Comparison of ENCODE assay signal across 25 mouse cellular contexts in the genomic region with DNA sequence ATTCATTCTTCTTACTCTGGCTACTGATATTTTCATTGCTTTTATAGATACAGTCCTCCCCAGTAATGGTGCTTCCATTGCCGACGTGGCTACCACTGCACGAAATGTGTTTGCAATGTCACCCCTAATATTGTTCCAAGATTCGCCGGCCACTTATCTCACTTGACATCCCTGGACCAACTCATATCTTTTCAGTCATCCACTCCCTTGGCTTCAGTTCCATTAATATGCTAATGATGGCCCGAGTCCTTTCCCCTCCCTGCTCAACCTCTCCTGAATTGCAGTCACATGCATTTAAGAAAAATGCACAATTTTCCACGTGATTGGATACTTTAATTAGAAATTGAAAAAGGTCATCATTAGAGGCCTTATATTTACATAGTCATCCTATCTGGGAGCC.
DNase-seq lines count a peak whose midpoint lies in the region; ATAC-seq and TF ChIP-seq lines count a peak whose summit lies in the region.
"Had no signal": no experiment of that assay in that cellular context is flagged by ENCODE, and none has a peak within 500 bp of the region (broad histone marks: within the 10 kb centered on the region; RNA-seq: fewer than 3 reads in every experiment).

No protein-coding gene starts in this region.

- TF ChIP-seq CTCF in midbrain, postnatal 0 days (IDR thresholded peaks at IDR 0.05), result no peak
- no peak for TF ChIP-seq CTCF in brain, embryonic 14.5 days (IDR thresholded peaks at IDR 0.05; ENCODE audit: borderline replicate concordance, extremely low read depth, insufficient read depth, insufficient read length)
- no peak for TF ChIP-seq CTCF in forebrain, postnatal 0 days (IDR thresholded peaks at IDR 0.05; ENCODE audit: low read depth)

- no peaks in the 10 kb centered on the region for H3K4me1 ChIP-seq in hindbrain, embryonic 11.5 days (replicated peaks; ENCODE audit: control insufficient read depth, insufficient read depth, low read length)
- H3K4me1 ChIP-seq in hindbrain, embryonic 14.5 days (replicated peaks; ENCODE audit: control insufficient read depth, insufficient read depth, low read length), result no peaks in the 10 kb centered on the region
- H3K4me1 ChIP-seq in midbrain, embryonic 12.5 days, result no peaks in the 10 kb centered on the region
- no peaks in the 10 kb centered on the region for H3K4me1 ChIP-seq in midbrain, postnatal 0 days (ENCODE audit: insufficient read depth, low read length)
- H3K4me1 ChIP-seq in forebrain, postnatal 0 days (ENCODE audit: insufficient read depth), result no peaks in the 10 kb centered on the region
- H3K4me1 ChIP-seq: forebrain, embryonic 13.5 days; heart, embryonic 12.5 days; heart, embryonic 15.5 days; hindbrain, embryonic 10.5 days had no signal

- H3K27ac ChIP-seq in hindbrain, embryonic 11.5 days (ENCODE audit: low read depth, low read length), result no peak overlapping the region
- H3K27ac ChIP-seq in hindbrain, embryonic 14.5 days, result no peak overlapping the region
- H3K27ac ChIP-seq in midbrain, embryonic 12.5 days (replicated peaks), result no peak overlapping the region
- H3K27ac ChIP-seq in midbrain, postnatal 0 days (ENCODE audit: low read depth, low read length), result no peak overlapping the region
- no peak overlapping the region for H3K27ac ChIP-seq in forebrain, postnatal 0 days (ENCODE audit: low read depth, low read length)
- H3K27ac ChIP-seq: forebrain, embryonic 10.5 days; forebrain, embryonic 13.5 days; gastrocnemius, adult 2 months; heart, embryonic 15.5 days; hindbrain, embryonic 10.5 days; hindbrain, postnatal 0 days had no signal

- DNase-seq in hindbrain, embryonic 11.5 days (ENCODE audit: low spot score), result no peak
- no peak for DNase-seq in hindbrain, embryonic 14.5 days (ENCODE audit: low spot score)
- no peak for DNase-seq in midbrain, postnatal 0 days (ENCODE audit: low spot score)
- peak; percentile 25 for DNase-seq in brain, embryonic 14.5 days (ENCODE audit: low read depth)
- no peak for DNase-seq in forebrain, postnatal 0 days
- DNase-seq: adrenal gland, adult 8-10 months; adrenal gland, postnatal 25 days; cerebellum, adult 18-20 months; cerebellum, adult 9-10 months; cerebellum, postnatal 14 days; gastrocnemius, adult 2 months; gastrocnemius, postnatal 14 days; heart, adult 18-20 months; heart, postnatal 10 days; heart, postnatal 36 days had no signal

- 79% methylated on average over 7 of the region's 7 CpGs for WGBS in hindbrain, embryonic 11.5 days
- WGBS in hindbrain, embryonic 14.5 days, result 64% methylated on average over 7 of the region's 7 CpGs
- WGBS in midbrain, embryonic 12.5 days, result 77% methylated on average over 7 of the region's 7 CpGs
- 82% methylated on average over 7 of the region's 7 CpGs for WGBS in midbrain, postnatal 0 days
- 66% methylated on average over 7 of the region's 7 CpGs for WGBS in forebrain, postnatal 0 days

- peak; percentile 62 for ATAC-seq in hindbrain, embryonic 11.5 days (ENCODE audit: low FRiP score)
- no peak for ATAC-seq in hindbrain, embryonic 14.5 days (ENCODE audit: low FRiP score)
- ATAC-seq in midbrain, embryonic 12.5 days (ENCODE audit: low FRiP score, low read depth), result 0 out of 2 replicates have a peak, but pooled peaks have one; percentile 6
- no peak for ATAC-seq in midbrain, postnatal 0 days (ENCODE audit: low FRiP score)
- ATAC-seq in forebrain, postnatal 0 days, result no peak
- ATAC-seq: activated CD4-positive, CD25-positive, alpha-beta regulatory T cell, adult 4 months; forebrain, embryonic 13.5 days; forebrain, embryonic 16.5 days; hindbrain, postnatal 0 days; inflammation-experienced regulatory T-cells, adult 6 months had no signal

- no peaks in the 10 kb centered on the region for H3K36me3 ChIP-seq in hindbrain, embryonic 11.5 days (ENCODE audit: control insufficient read depth, insufficient read depth, low read length)
- no peaks in the 10 kb centered on the region for H3K36me3 ChIP-seq in hindbrain, embryonic 14.5 days (replicated peaks; ENCODE audit: control insufficient read depth, insufficient read depth)
- H3K36me3 ChIP-seq in midbrain, embryonic 12.5 days, result no peaks in the 10 kb centered on the region
- no peaks in the 10 kb centered on the region for H3K36me3 ChIP-seq in midbrain, postnatal 0 days (ENCODE audit: insufficient read depth, low read length)
- H3K36me3 ChIP-seq in forebrain, postnatal 0 days (ENCODE audit: insufficient read depth), result no peaks in the 10 kb centered on the region
- H3K36me3 ChIP-seq: forebrain, embryonic 10.5 days; heart, embryonic 12.5 days; heart, embryonic 15.5 days; hindbrain, embryonic 10.5 days had no signal

- TF ChIP-seq POLR2A in brain, embryonic 14.5 days (IDR thresholded peaks at IDR 0.05; ENCODE audit: borderline replicate concordance, extremely low read depth, insufficient read depth, insufficient read length, poor library complexity, severe bottlenecking), result no peak

- no peaks in the 10 kb centered on the region for H3K9me3 ChIP-seq in hindbrain, embryonic 11.5 days (ENCODE audit: control insufficient read depth, low read length)
- H3K9me3 ChIP-seq in hindbrain, embryonic 14.5 days (ENCODE audit: control insufficient read depth, low read length), result no peaks in the 10 kb centered on the region
- H3K9me3 ChIP-seq in midbrain, embryonic 12.5 days, result no peaks in the 10 kb centered on the region
- no peaks in the 10 kb centered on the region for H3K9me3 ChIP-seq in midbrain, postnatal 0 days (ENCODE audit: low read length)
- no peaks in the 10 kb centered on the region for H3K9me3 ChIP-seq in forebrain, postnatal 0 days (ENCODE audit: low read length)
- H3K9me3 ChIP-seq: forebrain, embryonic 10.5 days; forebrain, embryonic 13.5 days; heart, embryonic 15.5 days; hindbrain, embryonic 10.5 days had no signal

- H3K9ac ChIP-seq in hindbrain, embryonic 11.5 days (ENCODE audit: low read depth, low read length), result no peak overlapping the region
- H3K9ac ChIP-seq in hindbrain, embryonic 14.5 days, result no peak overlapping the region
- H3K9ac ChIP-seq in midbrain, embryonic 12.5 days (replicated peaks), result no peak overlapping the region
- H3K9ac ChIP-seq in midbrain, postnatal 0 days (replicated peaks; ENCODE audit: low read length, poor library complexity, severe bottlenecking), result no peak overlapping the region
- no peak overlapping the region for H3K9ac ChIP-seq in forebrain, postnatal 0 days
- H3K9ac ChIP-seq: forebrain, embryonic 13.5 days; heart, embryonic 12.5 days; heart, embryonic 15.5 days had no signal

- H3K4me2 ChIP-seq in hindbrain, embryonic 11.5 days (replicated peaks; ENCODE audit: low read depth, low read length), result no peak overlapping the region
- no peak overlapping the region for H3K4me2 ChIP-seq in hindbrain, embryonic 14.5 days (replicated peaks)
- H3K4me2 ChIP-seq in midbrain, embryonic 12.5 days (replicated peaks), result no peak overlapping the region
- H3K4me2 ChIP-seq in midbrain, postnatal 0 days (ENCODE audit: low read depth, low read length, poor library complexity, severe bottlenecking), result no peak overlapping the region
- H3K4me2 ChIP-seq in forebrain, postnatal 0 days (ENCODE audit: low read depth), result no peak overlapping the region
- H3K4me2 ChIP-seq: forebrain, embryonic 13.5 days had no signal

- no peaks in the 10 kb centered on the region for H3K27me3 ChIP-seq in hindbrain, embryonic 11.5 days (ENCODE audit: control insufficient read depth, insufficient read depth, low read length)
- H3K27me3 ChIP-seq in hindbrain, embryonic 14.5 days (ENCODE audit: control insufficient read depth, insufficient read depth, low read length), result no peaks in the 10 kb centered on the region
- no peaks in the 10 kb centered on the region for H3K27me3 ChIP-seq in midbrain, embryonic 12.5 days
- no peaks in the 10 kb centered on the region for H3K27me3 ChIP-seq in midbrain, postnatal 0 days (ENCODE audit: insufficient read depth, low read length)
- no peaks in the 10 kb centered on the region for H3K27me3 ChIP-seq in forebrain, postnatal 0 days (ENCODE audit: insufficient read depth, low read length)
- H3K27me3 ChIP-seq: forebrain, embryonic 13.5 days; heart, embryonic 12.5 days; heart, embryonic 15.5 days had no signal

- no peak overlapping the region for H3K4me3 ChIP-seq in hindbrain, embryonic 11.5 days (ENCODE audit: low read depth, low read length)
- no peak overlapping the region for H3K4me3 ChIP-seq in hindbrain, embryonic 14.5 days (replicated peaks; ENCODE audit: low read length)
- no peak overlapping the region for H3K4me3 ChIP-seq in midbrain, embryonic 12.5 days
- H3K4me3 ChIP-seq in midbrain, postnatal 0 days (ENCODE audit: low read depth, low read length), result no peak overlapping the region
- no peak overlapping the region for H3K4me3 ChIP-seq in forebrain, postnatal 0 days (ENCODE audit: low read depth, low read length)
- H3K4me3 ChIP-seq: forebrain, embryonic 10.5 days; forebrain, embryonic 13.5 days; gastrocnemius, adult 2 months; heart, embryonic 12.5 days; heart, embryonic 15.5 days; hindbrain, embryonic 10.5 days had no signal

Comparison
In these comparisons a context has a peak if more than half of its experiments do, and no peak if none do; other contexts are left out.
1. ATAC-seq: peak in hindbrain, embryonic 11.5 days (single experiment) and midbrain, embryonic 12.5 days (single experiment); none in hindbrain, embryonic 14.5 days (single experiment), midbrain, postnatal 0 days (single experiment) and forebrain, postnatal 0 days (single experiment).